Mouse (Mus musculus) heart, postnatal 10 days (tissue): Measurements from ENCODE around the gene Tmem74b. TPM values are rescaled to one million over a fixed set of nuclear protein-coding genes. Genes with fewer than 3 reads are reported as not detected.
A peak's percentile ranks its signal among the peaks of the same experiment; 100 is the strongest.

Experiments used
- DNase-seq, 2 experiments: peaks; one replicate each; pipeline ENCODE4 v3.0.0; 2021
- intact Hi-C: fragments of 180-260 bp; cut with DNase I; formaldehyde crosslinking; loops from one replicate; pipeline ENCODE4 v1.15.1; 2025
- total RNA-seq, 2 experiments: library from RNA; stranded (reverse); gene quantifications; 2 replicates each; pipeline ENCODE4 v1.2.3; 2021

The Tmem74b gene
- total RNA-seq, 2 experiments from 2014 or later, result 3.1 to 4.5 TPM

- intact Hi-C loops, result loop anchor here (2.0 to 10.0 kb wide), 3 partner anchors 164 to 254 kb away; partner anchors contain the start of genes Nsfl1c and Slc52a3
Observed at GRCm38 (mm10) chr2:151740741-151741526, 39.1 kb downstream of the Tmem74b start.

GRCm38 (mm10) chr2:151742084-151742483, 40.3 kb downstream of the Tmem74b start:
- intact Hi-C loops, result loop anchor here (5.0 to 10.0 kb wide), 2 partner anchors 165 to 253 kb away; partner anchors contain the start of gene Slc52a3
- DNase-seq, result no peak

More at GRCm38 (mm10) chr2:151740741-151741526, 39.1 kb downstream of the Tmem74b start:
- DNase-seq, result peak; percentile 90 to 93

GRCm38 (mm10) chr2:151742850-151743679, 41.3 kb downstream of the Tmem74b start:
- intact Hi-C loops, result loop anchor here (5.0 to 10.0 kb wide), 2 partner anchors 166 to 252 kb away; partner anchors contain the start of gene Slc52a3
- DNase-seq, result no peak

- no peak for DNase-seq
- intact Hi-C loops, result loop anchor here (5.0 to 10.0 kb wide), 2 partner anchors 167 to 251 kb away; partner anchors contain the start of gene Slc52a3
Observed at GRCm38 (mm10) chr2:151743845-151744244, 42.0 kb downstream of the Tmem74b start, which contains the start of gene Psmf1. Gene Psmf1, minus strand, starts transcription at chr2:151744186.

- intact Hi-C loops, result loop anchor here (2.0 to 10.0 kb wide), 2 partner anchors 119 to 247 kb away; partner anchors contain the start of gene Slc52a3
- peak; percentile 57 to 82 for DNase-seq
Observed at GRCm38 (mm10) chr2:151747847-151748705, 46.3 kb downstream of the Tmem74b start.

DNA sequence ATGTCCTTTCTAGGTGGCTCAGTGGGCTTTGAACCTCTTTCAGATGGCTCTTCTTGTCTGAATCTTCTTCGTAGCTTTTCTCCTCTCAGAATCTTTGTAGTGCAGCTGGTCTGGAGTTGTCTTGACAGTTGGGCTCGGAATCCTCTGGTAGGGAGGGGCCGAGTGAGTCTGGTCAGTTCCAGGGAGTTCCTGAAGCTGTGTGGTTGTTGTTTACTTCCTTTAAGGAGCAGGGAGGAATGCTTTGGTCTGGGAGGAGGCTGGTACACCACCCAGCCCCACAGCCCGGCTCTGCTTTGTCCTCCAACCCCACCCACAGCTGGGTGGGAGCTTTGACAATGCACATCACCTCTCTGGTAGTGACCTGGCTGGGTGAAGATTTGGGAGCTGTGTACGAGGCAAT, 49.5 kb downstream of the Tmem74b start:
- intact Hi-C loops, result no loop called here

GRCm38 (mm10) chr2:151756277-151757061, 54.7 kb downstream of the Tmem74b start:
- no peak for DNase-seq
- intact Hi-C loops, result no loop called here

More for the DNA sequence above, 49.5 kb downstream of the Tmem74b start:
- no peak for DNase-seq

GRCm38 (mm10) chr2:151757451-151757850, 55.6 kb downstream of the Tmem74b start:
- intact Hi-C loops, result no loop called here
- DNase-seq, result no peak

DNA sequence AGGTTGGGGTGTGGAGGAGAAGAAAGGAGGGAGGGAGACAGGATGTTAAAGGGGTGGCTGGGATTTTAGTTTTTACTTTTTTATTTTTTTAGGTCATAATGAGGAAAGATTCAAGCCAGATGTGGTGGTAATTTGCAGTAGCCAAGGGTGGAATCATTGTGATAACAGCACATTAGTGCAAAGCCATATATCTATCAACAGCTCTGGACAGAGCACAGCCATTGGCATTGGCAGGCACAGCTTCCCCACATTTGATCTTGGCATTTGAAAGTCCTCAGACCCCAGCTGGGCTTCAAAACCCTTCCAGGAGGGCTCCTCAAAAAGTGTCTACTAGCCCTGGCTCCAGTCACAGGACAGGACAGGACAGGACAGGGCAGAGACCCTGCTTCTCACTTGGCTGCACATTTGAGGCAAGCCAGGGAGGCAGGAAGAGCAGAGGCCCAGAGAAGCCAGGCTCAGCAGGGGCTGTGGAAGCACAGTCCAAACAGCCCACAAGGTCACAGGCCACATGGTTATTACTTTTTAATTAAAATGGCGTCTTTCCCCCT, 57.1 kb downstream of the Tmem74b start:
- intact Hi-C loops, result no loop called here
- DNase-seq, result no peak

Other genes starting within 250 kb of the Tmem74b start
- not detected for gene 4921509C19Rik, start 225.9 kb upstream of the Tmem74b start, total RNA-seq
- gene Nsfl1c, start 207.8 kb upstream of the Tmem74b start, total RNA-seq, result 100 to 1,000 TPM in 1 of 2 experiments, 10 to 100 TPM in 1; 93.3 to 102 TPM
- 100 to 1,000 TPM; 377 to 378 TPM for gene Fkbp1a, start 159.5 kb upstream of the Tmem74b start, total RNA-seq
- gene Sdcbp2, start 129.4 kb upstream of the Tmem74b start, total RNA-seq, result 1 to 10 TPM; 1.6 to 3.2 TPM
- gene Snph, start 69.4 kb upstream of the Tmem74b start, total RNA-seq, result 1 to 10 TPM; 2.3 to 3.1 TPM
- not detected for gene Rad21l, start 33.5 kb upstream of the Tmem74b start, total RNA-seq
- 10 to 100 TPM; 31.6 to 33.5 TPM for gene Psmf1, start 42.2 kb downstream of the Tmem74b start, total RNA-seq
- gene Rspo4, start 140.9 kb downstream of the Tmem74b start, total RNA-seq, result not detected
- gene Angpt4, start 209.2 kb downstream of the Tmem74b start, total RNA-seq, result under 1 TPM; 0.10 to 0.22 TPM